Mouse (Mus musculus) testis, adult 2 months (tissue): ENCODE measurements around the gene Trpm4.

Experiments used
- CTCF ChIP-seq: fragments of 200-500 bp; IDR thresholded peaks from 2 replicates; pipeline ENCODE4 v1.5.1; 2012; ENCODE audit warnings: low read depth, mild to moderate bottlenecking, inconsistent platforms, low read length, moderate library complexity; ENCODE audit not compliant: control insufficient read depth, insufficient read depth, insufficient replicate concordance
- POLR2A ChIP-seq: fragments of 200-500 bp; IDR thresholded peaks from 2 replicates; pipeline ENCODE4 v1.6.1; 2012; ENCODE audit warnings: low read depth, mild to moderate bottlenecking, inconsistent platforms, low read length, moderate library complexity; ENCODE audit not compliant: control insufficient read depth

- TF ChIP-seq CTCF, result no peak
- no peak for TF ChIP-seq POLR2A
Observed at GRCm38 (mm10) chr7:45356087-45356486, 22.5 kb upstream of the Trpm4 start.
